Mouse (Mus musculus): ENCODE data around the gene Bloc1s1.

- TF ChIP-seq POLR2A (IDR thresholded peaks at IDR 0.05; ENCODE audit: borderline replicate concordance, low read depth, low read length), result no peak
- TF ChIP-seq CTCF (IDR thresholded peaks at IDR 0.05; ENCODE audit: low read depth, low read length), result no peak
These were observed 37.1 kb upstream of the Bloc1s1 start, which contains the start of gene Mettl7b for GRCm38 (mm10) chr10:128960590-128961584.
